Mouse (Mus musculus) heart, embryonic 13.5 days (tissue): ENCODE data around the gene Pcbp4. TPM values are rescaled to one million over a fixed set of nuclear protein-coding genes. Genes with fewer than 3 reads are reported as not detected.
A peak's percentile ranks its signal among the peaks of the same experiment; 100 is the strongest.

ENCODE experiments used
- ATAC-seq: fragments of 200-750 bp; cut with Nextera tagmentation; 2 replicates; pipeline ENCODE4 v1.8.0; 2017; ENCODE audit warnings: moderate TSS enrichment; ENCODE audit not compliant: insufficient number of reproducible peaks, low FRiP score, low TSS enrichment; ENCODE audit errors: extremely low read depth
- H3K27ac ChIP-seq: fragments of 300-500 bp; sonication (generic); replicated peaks from 2 replicates; pipeline ENCODE4 v1.5.1; 2015; ENCODE audit warnings: moderate library complexity, mild to moderate bottlenecking, inconsistent platforms
- H3K27me3 ChIP-seq: fragments of 300-500 bp; sonication (generic); replicated peaks from 2 replicates; pipeline ENCODE4 v1.6.1; 2015; ENCODE audit warnings: mild to moderate bottlenecking, inconsistent platforms
- H3K36me3 ChIP-seq: fragments of 300-500 bp; sonication (generic); 2 replicates; pipeline ENCODE4 v1.6.1; 2015; ENCODE audit warnings: mild to moderate bottlenecking, inconsistent platforms
- H3K4me1 ChIP-seq: fragments of 300-500 bp; sonication (generic); 2 replicates; pipeline ENCODE4 v1.6.1; 2015; ENCODE audit warnings: inconsistent platforms
- H3K4me2 ChIP-seq: fragments of 300-500 bp; sonication (generic); 2 replicates; pipeline ENCODE4 v1.6.1; 2015; ENCODE audit warnings: inconsistent platforms, mild to moderate bottlenecking, moderate library complexity
- H3K4me3 ChIP-seq: fragments of 300-500 bp; sonication (generic); 2 replicates; pipeline ENCODE4 v1.5.1; 2015; ENCODE audit warnings: moderate library complexity, mild to moderate bottlenecking, inconsistent platforms
- H3K9ac ChIP-seq: fragments of 300-500 bp; sonication (generic); 2 replicates; pipeline ENCODE4 v1.6.1; 2015; ENCODE audit warnings: inconsistent platforms, mild to moderate bottlenecking, moderate library complexity
- H3K9me3 ChIP-seq: fragments of 300-500 bp; sonication (generic); 2 replicates; pipeline ENCODE4 v1.6.1; 2016; ENCODE audit warnings: inconsistent platforms
- WGBS: fragments of 180-500 bp; shearing (Covaris S2); methylation state at CpG from one replicate; pipeline ENCODE4 v1.1.7; 2015; ENCODE audit warnings: mixed read lengths; 5-methylcytosine and 5-hydroxymethylcytosine counted together
- polyA plus RNA-seq: library from polyadenylated mRNA; unstranded; fragments of >200 nt; fragmentation: Nextera tagmentation; extraction: Ambion mirVana; gene quantifications from 2 replicates; pipeline ENCODE4 v1.2.1, GENCODE M21; 2015

Gene Pcbp4
- polyA plus RNA-seq, 1 experiment from 2014 or later: 82.0 TPM

DNA sequence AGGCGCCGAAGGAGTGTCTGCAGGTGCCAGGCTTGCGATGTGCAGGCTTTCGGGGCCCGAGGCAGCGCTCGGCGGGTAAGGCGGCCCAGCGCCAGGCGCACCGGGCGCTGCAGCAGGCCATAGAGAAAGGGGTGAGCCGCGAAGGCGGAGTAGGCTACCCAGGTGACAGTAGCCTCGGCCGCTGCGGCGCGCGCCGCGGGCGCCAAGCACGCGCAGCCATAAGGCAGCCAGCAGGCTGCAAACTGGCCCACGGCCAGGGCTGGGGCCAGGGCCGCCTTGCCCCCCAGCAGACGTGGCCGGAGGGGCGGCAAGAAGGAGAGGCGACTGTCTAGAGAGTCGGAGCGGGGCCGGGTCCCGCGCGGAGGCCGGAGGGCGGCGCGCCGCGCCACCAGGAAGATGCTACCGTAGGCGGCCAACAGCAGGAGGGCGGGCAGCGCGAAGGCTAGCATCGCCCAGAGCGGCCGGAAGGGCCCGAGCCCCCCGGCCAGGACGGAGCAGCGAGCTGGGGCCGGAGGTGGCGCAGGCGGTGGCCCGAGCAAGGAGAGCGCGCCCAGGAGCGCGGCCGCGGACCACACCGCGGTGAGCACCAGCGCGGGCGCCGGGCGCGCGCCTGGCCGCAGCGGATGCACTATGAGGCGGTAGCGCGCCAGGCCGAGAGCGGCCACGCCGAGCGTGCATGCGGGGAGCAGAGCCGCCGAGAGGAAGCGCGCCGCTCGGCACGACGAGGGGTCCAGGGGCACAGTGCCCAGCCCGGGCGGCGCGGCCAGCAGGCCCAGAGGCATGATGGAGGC is 11.9 kb downstream of the Pcbp4 start:
- Histone ChIP-seq H3K9me3 (no peaks in the 10 kb centered on the region), H3K4me1 (peaks cover 18% of the 10 kb centered on the region), H3K27ac (peak overlapping the region; percentile 46), H3K4me3 (peak overlapping the region; percentile 65), H3K9ac (peak overlapping the region; percentile 84), H3K4me2 (peak overlapping the region; percentile 98), H3K36me3 (peaks cover 41% of the 10 kb centered on the region), H3K27me3 (peaks cover 21% of the 10 kb centered on the region)
- ATAC-seq: peak; percentile 23; the same call in 1 of the 2 replicates
- 2% methylated on average over 99 of the region's 99 CpGs for WGBS

DNA sequence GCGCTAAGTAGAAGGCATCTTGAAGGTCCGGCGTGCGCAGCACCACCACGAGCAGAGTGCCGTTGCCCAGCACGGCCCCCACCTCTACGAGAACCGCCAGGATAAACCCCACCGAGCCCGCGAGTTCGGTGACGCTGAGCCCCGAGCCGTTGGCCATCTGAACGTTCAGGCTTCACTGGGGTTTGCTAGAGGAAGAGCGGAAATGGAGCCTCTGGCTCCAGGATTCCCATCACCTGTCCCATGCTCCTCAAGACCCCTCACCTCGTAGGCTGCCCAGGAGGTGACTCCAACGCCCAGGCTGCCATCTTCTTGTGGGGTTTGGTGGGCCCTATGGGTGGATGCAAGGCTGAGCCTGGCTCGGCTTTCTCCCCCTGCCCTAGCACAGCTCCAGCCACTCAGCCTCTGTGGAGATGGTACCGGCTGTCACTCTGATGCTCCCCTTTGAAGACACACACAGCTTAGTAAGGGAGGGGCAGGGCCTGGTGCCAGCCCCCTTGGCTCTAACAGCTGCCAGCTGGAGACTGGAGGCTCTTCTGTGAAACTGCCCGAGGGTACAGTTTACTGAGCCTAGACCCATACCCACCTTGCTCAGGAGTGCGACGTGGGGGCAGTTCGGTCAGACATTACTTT is 12.6 kb downstream of the Pcbp4 start, which contains the start of gene Gpr62:
Gene Gpr62, minus strand, starts transcription at position 368 of the 630 bp plus-strand sequence.
- peaks cover 18% of the 10 kb centered on the region for H3K4me1 ChIP-seq
- peak within 1 kb of the TSS; percentile 84 for H3K9ac ChIP-seq
- ATAC-seq: no peak
- peak within 1 kb of the TSS; percentile 65 for H3K4me3 ChIP-seq
- H3K4me2 ChIP-seq: peak within 1 kb of the TSS; percentile 98
- H3K27me3 ChIP-seq: peaks cover 21% of the 10 kb centered on the region
- H3K9me3 ChIP-seq: no peaks in the 10 kb centered on the region
- peaks cover 33% of the 10 kb centered on the region for H3K36me3 ChIP-seq
- peak within 1 kb of the TSS; percentile 46 for H3K27ac ChIP-seq
- 33% methylated on average over 26 of the region's 26 CpGs for WGBS

DNA sequence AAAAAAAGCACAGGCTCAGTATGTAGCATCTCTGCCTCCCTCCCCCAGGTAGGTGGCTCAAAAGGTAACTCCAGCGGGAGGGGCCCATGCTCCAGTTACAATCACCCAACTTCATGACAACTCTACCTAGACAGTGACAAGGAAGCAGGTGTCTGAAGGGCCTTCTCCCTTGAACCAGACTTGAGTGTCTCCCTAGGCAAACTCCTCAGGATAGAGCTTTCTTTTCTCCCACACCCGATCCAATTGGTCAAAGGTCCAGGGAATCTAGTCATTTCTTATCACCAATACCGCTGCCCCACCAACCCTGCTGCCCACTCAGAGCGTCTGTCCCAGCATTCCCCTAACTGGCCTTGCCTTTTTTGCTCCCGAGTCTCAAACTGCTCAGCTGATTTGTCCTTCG is 13.6 kb downstream of the Pcbp4 start:
- no peaks in the 10 kb centered on the region for H3K9me3 ChIP-seq
- peaks cover 24% of the 10 kb centered on the region for H3K36me3 ChIP-seq
- no peak overlapping the region for H3K4me2 ChIP-seq
- H3K27ac ChIP-seq: no peak overlapping the region
- no peak overlapping the region for H3K9ac ChIP-seq
- WGBS: 77% methylated on average over 6 of the region's 6 CpGs
- ATAC-seq: no peak
- peaks cover 21% of the 10 kb centered on the region for H3K27me3 ChIP-seq
- H3K4me1 ChIP-seq: peaks cover 22% of the 10 kb centered on the region
- H3K4me3 ChIP-seq: no peak overlapping the region

DNA sequence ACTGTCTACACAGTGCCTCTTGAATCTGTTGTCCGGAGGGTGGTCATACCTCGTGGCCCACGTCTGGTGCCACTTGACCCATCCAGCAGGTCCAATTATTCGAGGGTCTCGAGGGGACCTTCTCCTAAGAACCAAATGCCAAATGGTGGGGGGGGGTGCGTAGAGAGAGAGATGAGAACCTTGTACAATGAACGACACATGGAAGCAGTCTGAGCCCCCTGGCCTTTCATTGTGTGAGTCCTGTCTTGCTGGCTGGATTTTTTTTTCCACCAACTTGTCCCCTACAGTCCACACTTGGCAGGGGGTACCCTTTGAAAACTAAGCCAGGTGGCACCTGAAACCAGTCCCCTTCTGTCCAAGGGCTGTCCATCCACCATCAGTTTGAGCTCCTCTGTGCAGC is 14.7 kb downstream of the Pcbp4 start:
- no peak overlapping the region for H3K4me2 ChIP-seq
- H3K9me3 ChIP-seq: no peaks in the 10 kb centered on the region
- no peak for ATAC-seq
- peaks cover 14% of the 10 kb centered on the region for H3K36me3 ChIP-seq
- H3K4me1 ChIP-seq: peaks cover 32% of the 10 kb centered on the region
- no peak overlapping the region for H3K9ac ChIP-seq
- no peak overlapping the region for H3K27ac ChIP-seq
- H3K4me3 ChIP-seq: no peak overlapping the region
- 86% methylated on average over 7 of the region's 7 CpGs for WGBS
- H3K27me3 ChIP-seq: peaks cover 21% of the 10 kb centered on the region

DNA sequence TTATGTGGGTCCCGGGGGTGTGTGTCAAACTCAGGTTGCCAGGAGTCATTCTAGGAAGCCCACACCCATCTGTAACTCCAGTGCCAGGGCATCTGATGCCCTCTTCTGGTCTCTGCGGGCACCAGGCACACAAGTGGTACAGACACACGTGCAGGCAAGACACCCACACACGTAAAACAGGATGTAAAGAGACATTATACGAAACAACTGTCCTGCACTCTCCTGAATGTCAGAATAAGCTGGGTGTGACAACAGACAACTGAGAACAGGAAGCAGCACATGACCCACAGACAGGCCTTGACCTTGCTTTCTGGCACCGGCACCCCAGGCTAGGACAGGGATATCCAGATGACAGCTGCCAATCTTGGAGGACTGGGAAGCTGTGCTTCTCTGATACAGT is 16.2 kb downstream of the Pcbp4 start:
- ATAC-seq: no peak
- Histone ChIP-seq H3K27ac (no peak overlapping the region), H3K36me3 (no peaks in the 10 kb centered on the region; the same call in 1 of the 2 replicates), H3K4me2 (no peak overlapping the region), H3K4me3 (no peak overlapping the region), H3K9ac (no peak overlapping the region), H3K9me3 (no peaks in the 10 kb centered on the region), H3K27me3 (peaks cover 15% of the 10 kb centered on the region), H3K4me1 (peaks cover 34% of the 10 kb centered on the region)
- 65% methylated on average over 6 of the region's 6 CpGs for WGBS

DNA sequence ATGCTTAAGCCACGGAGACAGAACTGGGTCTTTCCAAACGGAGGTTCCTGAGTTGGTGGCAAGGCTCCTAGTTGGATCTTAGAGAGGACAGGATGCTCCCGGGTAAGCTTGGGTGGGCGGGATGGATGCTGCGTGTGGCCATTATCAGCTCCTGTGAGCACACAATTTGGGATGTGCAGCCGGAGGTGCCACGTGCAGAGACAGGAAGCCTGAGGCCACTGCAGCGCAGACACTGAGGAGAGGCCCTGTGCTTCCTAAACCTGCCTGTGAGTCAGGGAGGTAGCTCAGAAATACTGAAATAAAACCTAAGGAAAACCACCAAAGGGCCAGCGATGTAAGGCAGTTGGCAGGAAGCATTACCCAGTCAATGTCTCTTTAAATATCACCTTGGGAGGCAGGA is 16.7 kb downstream of the Pcbp4 start:
- no peak overlapping the region for H3K27ac ChIP-seq
- H3K4me3 ChIP-seq: no peak overlapping the region
- 59% methylated on average over 9 of the region's 9 CpGs for WGBS
- H3K4me2 ChIP-seq: no peak overlapping the region
- no peaks in the 10 kb centered on the region for H3K36me3 ChIP-seq
- ATAC-seq: no peak
- H3K9me3 ChIP-seq: no peaks in the 10 kb centered on the region
- peaks cover 15% of the 10 kb centered on the region for H3K27me3 ChIP-seq
- peaks cover 34% of the 10 kb centered on the region for H3K4me1 ChIP-seq
- H3K9ac ChIP-seq: no peak overlapping the region

DNA sequence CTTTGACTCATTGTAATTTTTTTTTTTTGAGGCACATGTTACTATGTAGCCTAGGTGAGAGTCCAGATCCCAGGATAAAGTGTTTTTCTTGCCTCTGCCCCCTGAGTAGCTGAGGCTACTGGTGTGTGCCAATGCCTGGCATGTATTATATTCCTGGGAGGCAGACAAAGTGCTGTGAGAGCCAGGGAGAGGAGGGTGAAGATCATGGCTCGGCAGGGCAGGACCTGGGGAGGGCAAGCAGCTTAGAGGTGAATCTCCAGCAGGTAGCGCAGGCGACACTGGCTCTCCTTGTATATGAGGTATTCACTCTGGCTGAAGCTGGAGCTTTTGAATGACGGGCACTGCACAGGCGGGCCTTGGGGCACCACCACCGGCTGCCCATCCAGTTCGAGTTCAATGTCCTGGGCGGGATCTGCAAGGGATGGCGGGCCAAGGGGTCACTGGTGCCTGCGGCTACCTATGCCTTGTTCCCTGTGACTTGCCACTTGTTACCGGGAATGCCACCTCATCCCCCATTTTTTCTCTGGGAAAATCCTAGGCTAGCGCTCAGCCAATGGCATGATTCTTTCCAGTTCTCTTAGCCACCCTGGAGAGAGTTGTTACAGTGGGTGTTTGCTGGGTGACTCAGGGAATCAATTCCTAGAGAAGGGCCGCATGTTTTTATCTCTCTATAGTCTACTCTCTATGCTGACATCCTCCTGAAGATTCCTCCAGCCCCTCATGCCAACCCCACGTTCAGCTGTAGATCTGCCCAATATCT is 18.1 kb downstream of the Pcbp4 start:
- H3K9ac ChIP-seq: peak overlapping the region; percentile 45
- H3K36me3 ChIP-seq: no peaks in the 10 kb centered on the region
- 63% methylated on average over 14 of the region's 14 CpGs for WGBS
- peaks cover 6% of the 10 kb centered on the region for H3K27me3 ChIP-seq
- no peaks in the 10 kb centered on the region for H3K9me3 ChIP-seq
- no peak overlapping the region for H3K4me3 ChIP-seq
- H3K27ac ChIP-seq: no peak overlapping the region
- peaks cover 37% of the 10 kb centered on the region for H3K4me1 ChIP-seq
- peak overlapping the region; percentile 57 for H3K4me2 ChIP-seq
- no peak for ATAC-seq

DNA sequence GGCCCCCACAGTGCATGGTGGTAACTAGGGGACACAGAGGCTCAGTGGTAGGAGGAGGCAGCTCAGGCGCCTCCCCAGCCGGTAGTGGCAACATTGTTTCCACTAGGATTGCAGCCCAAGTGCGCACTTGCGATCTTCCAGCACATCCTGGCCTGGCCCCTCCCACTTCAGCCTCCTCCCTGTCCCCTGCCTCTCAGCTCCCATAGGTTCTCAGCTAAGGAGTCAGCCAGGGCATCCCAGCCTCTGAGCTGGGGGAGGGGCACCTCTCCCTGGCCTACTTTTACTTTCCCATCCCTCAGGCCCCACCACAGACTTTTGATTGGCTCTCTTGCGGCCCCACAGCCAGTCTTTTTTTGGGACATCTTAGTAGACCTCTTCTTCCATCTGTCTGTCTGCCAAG is 18.8 kb downstream of the Pcbp4 start:
- Histone ChIP-seq H3K9ac (peak overlapping the region; percentile 45), H3K9me3 (no peaks in the 10 kb centered on the region), H3K27ac (no peak overlapping the region), H3K4me1 (peaks cover 42% of the 10 kb centered on the region), H3K4me2 (peak overlapping the region; percentile 57), H3K36me3 (no peaks in the 10 kb centered on the region), H3K4me3 (no peak overlapping the region), H3K27me3 (peaks cover 5% of the 10 kb centered on the region; the same call in 1 of the 2 replicates)
- ATAC-seq: no peak
- WGBS: 8% methylated on average over 5 of the region's 5 CpGs

DNA sequence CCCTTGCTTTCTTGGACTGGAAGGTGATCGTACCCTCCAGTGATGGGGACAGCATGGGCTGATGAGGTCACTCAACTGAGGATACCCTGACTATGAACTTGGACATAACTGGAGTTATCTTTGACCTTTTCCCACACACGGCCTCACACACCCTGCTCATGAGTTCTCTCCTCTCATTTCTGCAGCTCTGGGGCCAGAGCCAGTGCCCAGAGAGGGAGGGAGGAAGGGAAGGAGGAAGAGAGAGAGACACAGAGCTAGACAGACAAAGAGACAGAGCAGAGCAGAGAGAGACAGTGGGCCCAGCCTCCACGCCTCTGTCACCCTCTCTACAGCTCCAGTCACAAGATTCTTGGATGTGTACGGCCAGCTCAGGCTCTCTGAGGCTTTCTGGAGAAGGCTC is 19.2 kb downstream of the Pcbp4 start:
- Histone ChIP-seq H3K4me2 (no peak overlapping the region), H3K36me3 (no peaks in the 10 kb centered on the region), H3K27me3 (peaks cover 5% of the 10 kb centered on the region; the same call in 1 of the 2 replicates), H3K4me3 (no peak overlapping the region), H3K9me3 (no peaks in the 10 kb centered on the region), H3K9ac (no peak overlapping the region), H3K4me1 (peaks cover 42% of the 10 kb centered on the region), H3K27ac (0 out of 2 replicates have a peak overlapping the region, but pooled peaks have one; percentile 5)
- 45% methylated on average over 4 of the region's 4 CpGs for WGBS
- no peak for ATAC-seq

DNA sequence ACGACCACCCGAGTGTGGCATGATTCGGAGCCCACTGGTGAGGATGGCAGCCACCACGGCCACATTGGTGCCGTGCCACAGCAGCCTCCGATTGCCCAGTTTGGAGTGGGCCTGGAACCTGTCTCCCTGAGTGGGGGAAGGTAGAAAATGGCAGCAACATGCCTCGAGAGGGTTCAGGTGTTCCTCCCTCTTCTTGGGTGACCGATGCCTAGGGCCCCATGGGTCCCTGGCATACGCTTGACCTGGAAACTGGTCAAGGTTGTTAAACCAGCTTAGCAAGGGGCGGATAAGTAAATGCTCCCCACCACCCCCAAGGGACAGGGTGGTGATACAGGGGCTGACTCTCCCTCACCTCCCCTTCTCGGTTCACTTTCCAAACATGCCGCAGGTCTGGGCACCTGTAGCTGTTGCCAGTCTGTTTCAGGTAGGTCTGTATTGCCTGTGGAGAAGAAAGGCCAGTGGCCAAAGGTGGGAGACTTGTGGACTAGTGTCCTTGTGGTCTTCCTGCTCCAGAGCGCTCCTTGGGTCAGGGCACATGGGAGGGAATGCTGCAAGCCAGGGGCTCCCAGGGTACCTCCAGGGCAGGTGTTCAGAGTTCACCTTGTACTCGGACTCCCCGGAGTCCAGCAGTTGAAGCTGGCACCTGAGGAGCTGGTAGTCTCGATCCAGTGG is 20.1 kb downstream of the Pcbp4 start:
- Histone ChIP-seq H3K4me1 (peaks cover 49% of the 10 kb centered on the region), H3K4me3 (no peak overlapping the region), H3K27ac (no peak overlapping the region), H3K9me3 (no peaks in the 10 kb centered on the region), H3K4me2 (no peak overlapping the region), H3K36me3 (no peaks in the 10 kb centered on the region), H3K9ac (no peak overlapping the region), H3K27me3 (peaks cover 5% of the 10 kb centered on the region; the same call in 1 of the 2 replicates)
- 85% methylated on average over 16 of the region's 16 CpGs for WGBS
- ATAC-seq: no peak

DNA sequence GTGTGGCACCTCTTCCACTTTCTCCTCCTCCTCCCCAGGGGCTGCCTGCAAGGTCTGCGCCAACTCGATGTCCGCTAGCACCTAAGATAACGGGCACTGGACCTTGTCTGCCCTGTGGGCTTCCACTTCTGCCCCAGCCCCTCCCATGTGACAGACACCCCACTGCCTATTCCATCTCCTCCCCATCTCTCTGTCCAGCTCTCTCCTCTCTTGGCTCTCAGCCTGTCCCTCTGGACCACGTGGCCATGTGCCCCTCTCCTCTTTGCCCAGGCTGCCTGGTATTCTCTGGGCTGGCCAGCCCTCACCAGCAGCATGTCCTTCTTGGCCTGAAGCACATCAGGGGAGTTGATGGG is 20.6 kb downstream of the Pcbp4 start:
- H3K27me3 ChIP-seq: peaks cover 5% of the 10 kb centered on the region; the same call in 1 of the 2 replicates
- H3K9ac ChIP-seq: peak overlapping the region; percentile 44
- H3K4me3 ChIP-seq: no peak overlapping the region
- 79% methylated on average over 5 of the region's 5 CpGs for WGBS
- H3K4me2 ChIP-seq: no peak overlapping the region
- ATAC-seq: no peak
- H3K36me3 ChIP-seq: no peaks in the 10 kb centered on the region
- no peak overlapping the region for H3K27ac ChIP-seq
- peaks cover 51% of the 10 kb centered on the region for H3K4me1 ChIP-seq
- H3K9me3 ChIP-seq: no peaks in the 10 kb centered on the region
